Mouse (Mus musculus): Measurements from ENCODE around the gene Ust.
"Not testable (repeated sequence)": the region's sequence is repeated elsewhere in the genome, so short reads cannot be mapped to it uniquely, and the experiment has no call there.

The Ust gene

DNA sequence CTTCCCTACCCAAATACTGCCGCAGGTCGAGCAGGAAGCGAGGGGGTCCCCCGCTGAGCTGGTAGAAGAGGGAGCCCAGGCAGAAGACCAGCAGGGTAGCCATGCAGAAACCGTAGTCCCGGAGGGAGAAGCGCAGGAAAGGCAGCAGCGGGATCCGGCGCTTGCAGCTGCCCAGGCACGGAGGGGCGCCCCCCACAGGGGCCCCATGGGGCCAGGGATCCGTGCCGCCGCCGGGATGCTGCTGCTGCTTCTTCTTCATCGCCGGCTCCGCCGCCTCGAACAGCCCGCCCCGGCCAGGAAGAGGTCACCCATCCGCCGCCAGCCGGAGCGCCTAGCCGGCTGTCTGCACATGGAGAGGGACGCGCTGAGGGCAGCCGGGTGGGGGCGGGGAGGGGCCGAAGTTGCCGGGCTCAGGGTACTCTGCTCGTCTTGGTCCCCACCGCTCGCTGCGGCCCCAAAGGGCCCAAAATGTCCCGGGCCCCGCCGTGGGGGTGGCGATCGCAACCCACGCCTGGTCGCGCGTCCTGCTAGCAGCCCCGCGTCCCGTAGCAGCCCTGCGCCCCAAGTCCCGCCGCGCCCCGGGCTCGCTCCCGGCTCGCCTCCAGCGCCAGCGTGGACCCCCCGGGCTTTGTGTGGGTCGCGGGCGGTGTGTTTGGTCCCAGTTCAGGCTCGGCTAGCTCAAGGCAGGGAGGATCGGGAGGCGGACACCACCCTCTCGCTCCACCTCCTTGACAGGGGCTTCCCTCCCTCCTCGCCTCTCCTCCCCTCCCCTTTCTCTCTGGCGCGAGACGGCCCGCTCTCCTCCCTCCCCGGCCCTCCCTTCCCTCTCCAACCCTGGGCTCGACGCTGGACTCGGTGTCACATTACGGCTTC lies at the start of gene Ust:
Gene Ust, minus strand, starts transcription at position 685 of the 873 bp plus-strand sequence.
- in situ Hi-C loops (cut with MboI, MseI), result loop anchor here (25.0 kb wide), 1 partner anchor 681 kb away; the partner anchor contains the start of gene Zc3h12d

DNA sequence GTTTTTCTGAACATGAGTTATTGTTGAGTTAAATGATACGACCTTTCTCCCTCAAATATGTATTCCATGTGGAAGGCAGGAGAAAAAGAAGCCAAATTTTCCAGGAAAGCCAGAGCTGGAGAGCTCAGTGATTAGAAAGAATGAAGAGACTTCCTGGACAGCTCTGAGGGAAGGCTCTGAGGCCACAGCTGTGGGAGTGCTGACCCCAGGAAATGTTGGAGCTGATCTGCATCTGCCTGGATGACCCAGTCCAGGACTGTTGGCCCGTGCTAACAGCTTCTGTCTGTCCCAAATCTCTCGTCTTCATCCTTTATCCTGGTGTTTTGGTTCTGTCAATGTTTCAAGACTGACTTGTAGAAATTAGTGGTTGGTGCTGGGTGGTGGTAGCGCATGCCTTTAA lies 42.7 kb upstream of the Ust start:
- in situ Hi-C loops (cut with MboI, MseI), result no loop called here

DNA sequence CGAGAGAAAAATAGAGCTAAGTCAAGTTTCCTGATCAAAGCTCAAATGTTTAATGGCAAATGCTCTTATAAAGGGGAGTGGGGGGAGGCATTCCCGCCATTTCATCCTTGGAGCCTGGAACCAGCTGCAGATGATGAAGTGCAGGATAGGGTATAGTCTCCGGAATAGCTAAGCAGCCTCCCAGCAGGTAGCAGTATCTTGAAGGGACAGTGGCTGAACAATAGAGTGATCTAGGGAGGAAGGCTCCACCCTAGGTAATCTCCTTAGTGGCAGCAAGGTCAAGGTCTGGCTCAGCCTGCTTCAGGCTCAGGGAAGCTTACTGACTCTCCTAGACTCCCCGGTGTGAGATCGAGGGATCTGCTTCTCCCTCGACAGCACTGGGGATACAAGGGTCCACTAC lies 40.9 kb upstream of the Ust start:
- in situ Hi-C loops (cut with MboI, MseI), result not testable (repeated sequence)

DNA sequence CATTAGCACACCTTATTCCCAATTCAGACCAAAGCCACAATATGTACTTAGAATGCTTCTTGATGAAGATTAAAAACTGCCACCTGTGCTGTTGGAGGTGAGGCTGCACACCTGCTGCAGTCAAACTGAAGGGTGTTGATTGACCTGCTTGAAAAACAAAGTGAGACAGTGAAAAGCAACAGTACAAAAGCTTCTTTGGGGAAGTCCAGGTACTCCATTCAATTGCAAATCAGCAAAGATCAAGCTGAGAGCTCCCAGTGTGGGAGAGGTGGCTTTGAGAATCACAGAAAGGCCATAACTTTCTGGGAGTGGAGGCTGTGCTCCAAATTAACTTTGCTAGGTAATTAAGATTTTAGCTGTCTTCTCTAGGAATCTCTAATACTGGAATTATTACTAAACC lies 33.6 kb upstream of the Ust start:
- in situ Hi-C loops (cut with MboI, MseI), result not testable (repeated sequence)

DNA sequence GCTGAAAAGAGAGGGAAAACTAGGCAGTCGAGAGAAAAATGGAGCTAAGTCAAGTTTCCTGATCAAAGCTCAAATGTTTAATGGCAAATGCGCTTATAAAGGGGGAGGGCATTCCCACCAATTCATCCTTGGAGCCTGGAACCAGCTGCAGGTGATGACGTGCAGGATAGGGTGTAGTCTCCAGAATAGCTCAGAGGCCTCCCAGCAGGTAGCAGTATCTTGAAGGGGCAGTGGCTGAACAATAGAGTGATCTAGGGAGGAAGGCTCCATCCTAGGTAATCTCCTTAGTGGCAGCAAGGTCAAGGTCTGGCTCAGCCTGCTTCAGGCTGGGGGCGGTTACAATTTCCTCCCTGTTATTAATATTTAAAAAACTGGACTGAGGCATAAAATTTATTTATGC lies 33.0 kb upstream of the Ust start:
- in situ Hi-C loops (cut with MboI, MseI), result not testable (repeated sequence)

DNA sequence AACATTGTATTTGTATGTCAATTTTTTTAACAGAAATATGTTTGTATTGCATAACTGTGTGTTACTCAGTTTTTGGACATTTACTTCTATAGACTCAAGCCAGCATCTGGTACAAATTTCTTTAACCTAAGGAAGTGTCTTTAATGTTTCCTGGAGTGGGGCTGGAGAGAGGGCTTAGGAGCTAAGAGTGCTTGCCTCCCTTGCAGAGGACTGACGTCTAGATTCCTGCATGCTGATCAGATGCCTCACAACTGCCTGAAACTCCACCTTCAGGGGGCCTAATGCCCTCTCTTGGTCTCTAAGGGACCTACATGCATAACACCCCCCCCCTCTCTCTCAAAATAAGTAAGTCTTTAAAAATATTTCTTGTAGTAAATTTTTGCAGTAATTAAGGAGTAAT lies 22.9 kb upstream of the Ust start:
- in situ Hi-C loops (cut with MboI, MseI), result no loop called here

DNA sequence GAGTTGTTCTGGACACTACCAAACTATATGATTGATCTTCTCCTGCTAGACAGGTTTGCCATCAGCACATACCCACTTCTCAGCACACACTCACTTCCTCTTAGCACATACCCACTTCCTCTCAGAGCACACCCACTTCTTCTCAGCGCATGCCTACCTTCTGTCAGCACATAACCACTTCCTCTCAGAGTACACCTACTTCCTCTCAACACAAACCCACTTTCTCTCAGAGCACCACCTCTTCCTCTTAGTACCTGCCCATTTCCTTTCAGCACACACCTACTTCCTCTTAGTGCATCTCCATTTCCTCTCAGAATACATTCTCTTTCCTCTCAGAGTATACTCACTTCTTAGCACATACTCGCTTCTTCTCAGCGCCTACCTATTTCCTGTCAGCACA lies 16.8 kb upstream of the Ust start:
- in situ Hi-C loops (cut with MboI, MseI), result no loop called here

DNA sequence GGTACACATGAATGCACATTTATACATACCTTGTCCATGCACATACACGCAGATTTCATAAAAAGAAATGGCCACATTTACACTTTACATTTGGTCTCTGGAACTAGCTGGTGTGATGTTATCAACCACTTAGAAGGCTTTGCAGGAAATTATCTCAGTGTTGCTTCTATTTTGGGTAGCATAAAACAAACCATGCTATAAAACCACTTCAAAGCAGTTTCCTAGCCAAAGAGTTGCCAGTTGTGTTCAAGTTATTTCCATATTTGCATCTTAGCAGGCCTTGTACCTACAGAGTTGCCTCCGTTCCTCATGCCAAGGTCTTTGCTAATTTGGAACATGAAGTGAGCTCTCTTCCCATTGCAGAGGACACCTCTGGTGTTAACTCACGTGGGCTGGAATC lies 13.0 kb upstream of the Ust start:
- in situ Hi-C loops (cut with MboI, MseI), result loop anchor here (5.0 kb wide), 1 partner anchor 104 kb away; no protein-coding TSS in a partner anchor

DNA sequence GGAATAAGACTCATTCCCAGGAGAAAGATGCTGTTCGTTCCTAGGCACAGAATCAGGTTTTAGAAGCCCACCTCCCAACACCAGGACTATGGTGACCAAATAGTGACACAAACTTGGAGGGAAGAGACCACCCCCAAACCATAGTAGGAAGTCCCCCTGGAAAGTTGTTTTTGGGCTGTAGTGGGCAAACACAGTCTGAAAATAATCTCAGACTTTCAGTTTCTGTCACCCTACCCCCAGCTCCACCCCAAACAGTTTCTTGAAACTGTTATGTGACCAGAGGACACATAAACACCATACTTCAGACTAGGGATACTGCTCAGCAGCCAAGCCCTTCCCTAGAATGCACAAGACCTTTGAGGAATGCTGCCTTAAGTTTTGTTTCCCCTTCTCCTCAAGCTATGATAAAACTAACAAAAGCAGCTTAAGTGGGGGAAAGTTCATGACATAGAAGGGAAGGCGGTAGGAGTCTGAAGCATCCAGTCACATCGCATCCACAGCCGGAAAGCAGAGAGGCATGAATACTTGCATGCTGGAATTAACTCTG lies 12.0 kb upstream of the Ust start:
- in situ Hi-C loops (cut with MboI, MseI), result loop anchor here (5.0 kb wide), 1 partner anchor 103 kb away; no protein-coding TSS in a partner anchor

DNA sequence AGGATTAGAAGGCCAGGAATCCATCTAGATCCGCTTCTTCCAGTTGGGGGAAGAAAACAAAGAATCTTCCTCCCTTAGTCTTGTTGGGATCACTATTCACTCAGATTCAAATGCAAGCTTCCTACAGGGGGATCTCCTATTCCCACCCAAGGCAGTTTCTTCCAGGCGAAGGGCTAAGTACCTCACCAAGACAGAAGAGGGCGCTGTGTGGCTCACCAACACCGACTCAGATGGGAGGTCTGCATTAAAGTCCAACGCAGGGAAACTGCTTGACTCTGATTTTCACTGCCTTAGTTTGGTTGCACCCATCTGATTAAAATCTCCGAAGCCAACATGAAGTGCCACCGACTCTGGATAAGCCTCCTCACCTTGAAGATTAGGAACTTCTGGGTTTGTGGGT lies 10.5 kb upstream of the Ust start:
- in situ Hi-C loops (cut with MboI, MseI), result no loop called here

DNA sequence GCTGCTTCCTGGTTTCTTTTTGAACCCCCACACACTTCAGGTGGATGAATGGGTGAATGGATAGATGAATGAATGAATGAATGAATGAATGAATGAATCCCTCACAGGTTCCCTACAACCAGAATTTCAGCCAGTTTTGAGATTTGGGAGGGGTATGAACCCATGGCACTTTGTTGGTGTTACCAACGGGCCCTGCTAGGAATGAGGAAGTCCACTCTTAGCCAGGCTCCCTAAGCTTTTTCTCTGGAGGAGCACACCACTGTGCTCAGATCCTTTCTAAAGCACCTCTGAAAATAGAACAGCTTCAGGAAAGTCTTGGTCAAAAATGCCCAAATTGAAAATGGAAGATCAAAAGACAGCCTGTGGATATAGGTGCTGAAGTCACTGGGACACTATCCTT lies 6.7 kb upstream of the Ust start:
- in situ Hi-C loops (cut with MboI, MseI), result no loop called here

DNA sequence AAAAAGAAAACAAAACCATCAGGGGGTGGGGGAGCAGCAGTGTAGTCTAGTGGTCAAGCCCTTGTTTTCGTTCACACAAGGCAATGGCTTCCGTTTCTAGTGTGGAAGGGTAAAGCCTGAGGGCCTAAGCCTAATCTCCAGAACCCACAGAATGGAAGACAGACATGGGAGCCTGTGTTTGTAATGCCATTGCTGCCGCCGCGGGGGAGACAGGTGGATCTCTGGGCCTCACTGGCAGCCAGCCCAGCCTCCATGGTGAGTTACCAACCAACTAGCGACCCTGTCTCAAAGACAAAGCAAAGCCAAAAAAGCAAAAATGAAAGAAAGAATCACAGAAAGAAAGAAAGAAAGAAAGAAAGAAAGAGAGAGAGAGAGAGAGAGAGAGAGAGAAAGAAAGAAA lies 2.9 kb upstream of the Ust start:
- in situ Hi-C loops (cut with MboI, MseI), result loop anchor here (25.0 kb wide), 1 partner anchor 684 kb away; the partner anchor contains the start of gene Zc3h12d

DNA sequence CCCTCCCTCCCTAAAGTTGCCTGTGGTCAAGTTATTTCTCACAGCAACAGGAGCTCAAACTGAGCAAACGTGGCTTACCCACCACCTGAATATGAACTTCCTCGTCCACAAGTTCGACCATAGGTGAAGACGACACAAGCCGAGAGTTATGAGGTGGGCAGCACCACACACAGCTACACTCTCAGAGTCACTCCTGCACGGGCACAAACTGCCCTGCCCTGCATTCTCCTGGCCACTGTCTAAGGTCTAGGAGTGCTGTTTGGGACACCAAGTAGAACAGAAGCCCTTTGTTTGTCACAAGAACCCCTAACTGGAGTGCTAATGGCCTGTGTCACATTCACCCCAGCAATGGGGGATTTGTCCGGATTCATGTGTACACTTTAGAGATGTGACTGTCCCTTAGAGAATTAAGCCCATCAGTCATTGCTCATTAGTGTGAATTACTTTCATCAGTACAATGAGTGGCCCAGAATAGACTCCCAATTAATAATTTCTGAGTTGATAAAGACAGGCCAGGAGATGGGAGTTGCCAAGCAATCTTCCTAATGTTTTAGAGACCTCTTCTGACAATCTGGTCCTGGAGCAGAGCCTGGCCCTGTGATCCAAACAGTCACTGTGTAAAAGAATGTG lies 2.3 kb upstream of the Ust start:
- in situ Hi-C loops (cut with MboI, MseI), result loop anchor here (25.0 kb wide), 1 partner anchor 684 kb away; the partner anchor contains the start of gene Zc3h12d

DNA sequence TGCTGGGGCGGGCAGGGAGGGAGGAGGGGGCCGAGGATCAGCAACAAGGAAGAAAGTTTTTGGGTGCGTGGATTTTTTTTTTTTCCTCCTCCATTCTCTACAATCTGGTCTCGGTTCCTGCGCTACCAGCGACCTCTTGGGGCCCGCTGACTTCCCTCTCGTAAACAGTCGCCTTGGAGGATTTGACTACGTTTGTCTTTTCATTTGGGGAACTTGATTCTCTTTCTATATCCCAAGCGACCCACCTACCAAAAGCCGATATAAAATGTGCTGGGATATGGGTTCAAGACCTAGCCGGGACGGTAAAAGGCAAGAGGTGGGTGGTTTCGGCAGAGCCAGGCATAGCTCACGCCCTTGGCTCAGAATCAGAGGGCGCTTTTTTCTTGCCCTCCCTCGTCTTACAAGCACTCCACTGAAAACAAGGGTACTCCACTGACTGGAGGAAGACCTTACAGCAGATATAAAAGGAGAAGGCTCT lies 428 bp upstream of the Ust start:
- in situ Hi-C loops (cut with MboI, MseI), result loop anchor here (25.0 kb wide), 1 partner anchor 682 kb away; the partner anchor contains the start of gene Zc3h12d

DNA sequence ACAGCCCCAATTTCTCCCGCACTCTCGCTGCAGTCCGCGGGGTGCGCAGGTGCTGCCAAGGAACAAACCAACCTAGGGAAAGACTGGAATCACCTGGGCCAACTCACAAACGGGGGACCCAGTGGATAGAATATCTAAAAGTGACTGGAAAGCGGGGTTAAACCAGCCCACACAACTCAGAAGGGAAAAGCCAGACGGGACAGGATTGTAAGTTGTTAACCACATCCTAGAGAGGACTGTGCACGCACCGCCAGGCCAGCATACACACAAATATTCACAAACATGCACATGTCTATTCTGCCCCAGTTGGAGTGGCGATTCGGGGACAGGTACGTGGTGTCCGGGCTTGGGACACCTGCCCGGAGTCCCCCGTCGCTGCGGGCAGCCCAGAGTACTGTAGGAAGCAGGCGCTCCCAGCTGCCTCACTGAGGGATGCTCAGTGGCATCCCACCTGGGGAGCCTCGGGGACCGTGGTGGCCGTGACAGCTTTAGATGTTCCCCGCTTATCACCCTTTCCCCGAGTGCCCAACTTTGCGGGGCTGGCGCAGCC lies 959 bp downstream of the Ust start:
- in situ Hi-C loops (cut with MboI, MseI), result loop anchor here (25.0 kb wide), 1 partner anchor 680 kb away; the partner anchor contains the start of gene Zc3h12d

DNA sequence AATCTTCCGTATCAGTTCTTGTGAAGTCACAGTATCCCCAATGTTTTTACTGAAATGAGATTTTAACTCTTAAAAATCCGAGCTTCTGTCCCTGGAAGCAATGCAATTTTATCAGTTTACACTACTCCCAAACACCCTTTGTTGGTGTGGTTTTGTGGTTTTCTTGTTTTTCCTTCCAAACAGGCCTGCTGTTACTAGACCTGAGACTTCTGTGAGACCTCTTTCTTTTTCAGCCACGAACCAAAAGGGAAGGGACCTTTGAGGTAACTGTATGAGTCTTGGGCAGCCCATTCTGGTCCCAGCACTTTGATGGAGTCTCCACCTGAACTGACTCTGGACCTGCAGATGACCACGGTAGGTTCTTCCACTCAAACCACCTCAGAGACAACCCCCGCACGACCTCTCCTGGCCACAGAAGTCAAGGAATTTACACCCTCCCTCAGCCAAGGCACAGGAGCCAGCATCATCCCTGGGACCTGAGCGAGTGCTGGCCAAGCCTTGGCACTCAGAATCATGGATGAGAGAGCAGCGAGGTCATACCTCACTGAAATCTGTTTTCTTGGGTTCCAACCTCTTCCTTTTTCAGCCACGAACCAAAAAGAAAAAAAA lies 1.6 kb downstream of the Ust start:
- in situ Hi-C loops (cut with MboI, MseI), result loop anchor here (25.0 kb wide), 1 partner anchor 680 kb away; the partner anchor contains the start of gene Zc3h12d

DNA sequence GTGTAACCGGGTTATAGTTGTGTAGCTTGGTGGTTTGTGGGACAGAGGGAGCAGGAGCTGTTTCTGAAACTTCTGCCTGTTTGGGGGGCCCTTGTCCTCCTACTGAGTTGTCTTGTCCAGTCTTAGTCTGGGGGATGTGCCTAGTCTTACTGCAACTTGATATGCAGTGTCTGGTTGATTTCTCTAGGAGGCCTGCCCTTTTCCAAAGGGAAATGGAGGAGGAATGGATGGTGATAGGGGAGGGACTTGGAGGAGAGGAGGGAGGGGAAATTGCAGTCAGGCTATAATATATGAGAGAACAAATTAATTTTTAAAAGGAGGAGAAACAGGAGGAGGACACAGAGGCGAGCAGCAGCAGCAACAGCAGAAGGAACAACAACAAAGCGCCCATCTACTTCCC lies 4.9 kb downstream of the Ust start:
- in situ Hi-C loops (cut with MboI, MseI), result loop anchor here (25.0 kb wide), 1 partner anchor 676 kb away; the partner anchor contains the start of gene Zc3h12d

DNA sequence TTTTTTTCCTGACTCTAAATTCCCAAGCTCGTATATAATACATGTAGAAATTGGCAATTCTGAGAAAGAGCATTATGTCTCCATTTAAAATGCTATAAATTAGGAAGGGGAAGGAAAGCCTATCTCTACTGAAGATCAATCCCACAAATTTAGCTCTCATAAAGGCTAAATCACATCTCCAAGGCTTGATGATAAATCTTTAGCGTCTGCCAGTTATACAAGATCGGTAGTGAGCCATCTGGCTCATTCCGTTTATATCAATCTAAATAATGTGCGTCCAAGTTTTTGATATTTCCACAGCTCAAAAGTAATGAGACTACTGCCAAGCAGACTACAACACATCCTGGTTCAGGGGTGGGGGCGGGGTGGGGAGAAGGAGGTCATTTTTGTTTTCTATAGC lies 6.4 kb downstream of the Ust start:
- in situ Hi-C loops (cut with MboI, MseI), result loop anchor here (25.0 kb wide), 1 partner anchor 675 kb away; the partner anchor contains the start of gene Zc3h12d

DNA sequence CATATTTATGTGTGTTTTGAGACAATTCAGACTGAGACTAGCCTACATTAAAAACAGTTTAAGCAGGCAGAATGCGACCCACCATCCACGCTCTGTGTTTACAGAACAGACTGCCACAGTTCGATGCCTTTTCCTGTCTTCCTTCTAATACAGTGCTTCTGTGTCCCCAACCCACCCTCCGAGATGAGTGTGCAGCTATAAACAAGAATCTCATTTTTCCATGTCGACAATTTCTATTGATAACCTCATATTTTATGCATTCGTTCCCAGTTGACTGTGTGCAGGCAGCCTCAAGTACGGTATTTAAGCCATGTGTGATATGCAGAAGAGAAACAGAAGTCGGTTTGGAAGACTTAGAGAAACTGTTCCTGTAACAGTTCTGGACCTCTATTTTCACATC lies 6.9 kb downstream of the Ust start:
- in situ Hi-C loops (cut with MboI, MseI), result loop anchor here (25.0 kb wide), 1 partner anchor 674 kb away; the partner anchor contains the start of gene Zc3h12d

DNA sequence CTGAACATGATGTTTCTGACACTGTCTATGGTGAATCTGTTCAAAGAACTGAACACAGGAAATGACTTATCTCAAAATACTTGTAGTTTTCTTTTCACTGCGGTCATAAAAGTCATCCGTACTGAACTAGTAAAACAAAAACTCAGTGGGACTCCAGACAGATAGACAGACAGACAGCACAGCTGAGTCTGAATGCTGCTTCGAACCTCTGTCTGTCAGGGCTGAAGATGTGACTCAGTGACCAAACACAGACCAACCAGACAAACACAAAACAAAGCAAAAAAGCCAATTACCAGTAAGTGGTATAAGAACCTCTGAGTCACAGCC lies 12.4 kb downstream of the Ust start:
- in situ Hi-C loops (cut with MboI, MseI), result loop anchor here (10.0 to 25.0 kb wide), 2 partner anchors 669 to 1541 kb away; partner anchors contain the start of gene Zc3h12d

Measured in T-helper 1 cell (primary cell).